Mouse (Mus musculus) urinary bladder, postnatal 25 days (tissue): ENCODE results near the gene Tmem199.
"Not testable (repeated sequence)": the region's sequence is repeated elsewhere in the genome, so short reads cannot be mapped to it uniquely, and the experiment has no call there.

ENCODE experiments used
- DNase-seq: peaks from one replicate; pipeline ENCODE4 v3.0.0; 2022; ENCODE audit warnings: low spot score

Tmem199 gene

GRCm38 (mm10) chr11:78512025-78512957 lies at the start of gene Tmem199, which contains the start of gene Poldip2:
Tmem199 (minus strand) TSS chr11:78512172.
Poldip2 (plus strand) TSS chr11:78512193.
- peak; percentile 84 for DNase-seq

- DNase-seq = peak; percentile 50
Observed at GRCm38 (mm10) chr11:78560447-78560846, 48.5 kb upstream of the Tmem199 start.

DNA sequence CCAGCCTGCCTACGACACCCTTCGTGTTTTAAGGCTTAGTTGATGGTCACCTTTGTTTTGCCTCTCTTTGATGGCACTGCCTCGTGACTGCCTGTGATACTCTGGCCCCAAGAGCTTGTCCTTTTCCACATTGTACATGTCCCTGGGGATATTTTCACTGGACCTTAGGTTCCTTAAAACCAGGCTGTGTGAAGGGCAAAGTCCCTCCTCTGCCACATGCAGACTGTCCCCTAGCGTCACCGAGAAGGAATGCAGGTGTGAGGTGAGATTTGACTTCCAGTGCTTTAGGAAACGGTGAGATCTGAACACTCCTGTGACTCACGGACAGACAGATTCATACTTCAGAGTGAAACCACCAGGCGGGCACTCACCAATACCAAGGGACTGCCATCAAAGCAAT lies 45.3 kb upstream of the Tmem199 start:
- no peak for DNase-seq

- DNase-seq = no peak
Observed at GRCm38 (mm10) chr11:78556070-78556469, 44.1 kb upstream of the Tmem199 start.

DNA sequence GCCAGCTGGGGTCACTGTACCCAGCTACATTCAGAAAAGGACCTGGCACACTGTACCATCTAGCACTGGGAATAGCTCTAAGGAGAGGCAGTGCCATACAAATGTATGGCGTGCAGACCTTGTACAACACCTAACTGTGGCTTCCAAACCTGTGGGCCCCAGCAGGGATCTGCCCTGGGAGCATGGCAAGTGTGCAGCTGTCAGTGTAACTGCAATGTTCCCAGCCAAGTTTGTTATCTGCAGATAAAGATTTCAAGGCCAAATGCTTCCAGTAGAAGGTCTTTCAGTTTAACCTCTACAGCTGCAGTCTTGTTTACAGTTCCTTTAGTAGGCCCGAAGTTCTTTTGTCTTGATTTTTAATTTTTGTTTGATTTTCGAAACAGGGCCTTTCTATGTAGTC lies 43.7 kb upstream of the Tmem199 start:
- DNase-seq = no peak

GRCm38 (mm10) chr11:78551059-78551398 lies 39.1 kb upstream of the Tmem199 start:
- no peak for DNase-seq

GRCm38 (mm10) chr11:78550168-78551058 lies 38.4 kb upstream of the Tmem199 start, which contains the start of gene Tmem97:
Tmem97 (minus strand) TSS chr11:78550777.
- DNase-seq = peak; percentile 87

DNA sequence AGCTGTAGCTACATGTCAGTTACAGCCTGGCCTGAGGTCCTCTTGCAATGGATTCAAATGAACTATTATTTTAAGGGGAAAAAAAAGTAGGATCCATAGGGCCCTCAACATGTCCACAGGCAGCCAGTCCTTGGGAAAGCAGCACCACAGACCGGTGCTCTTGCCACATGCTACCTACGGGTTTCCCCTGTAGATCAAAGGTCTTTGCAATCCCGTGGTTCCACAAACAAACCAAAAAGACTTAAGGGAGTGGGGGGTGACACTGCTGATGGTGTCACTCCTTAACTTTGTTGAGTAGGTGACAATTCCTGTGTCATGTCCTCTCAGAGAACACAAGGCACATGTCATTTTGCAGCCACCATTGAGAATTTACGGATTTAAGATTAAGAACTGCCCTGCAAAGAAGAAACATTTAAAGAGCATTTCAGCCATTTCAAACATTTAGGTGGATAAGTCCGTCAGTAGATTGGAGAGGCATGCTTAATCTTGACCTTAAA lies 37.6 kb upstream of the Tmem199 start:
- DNase-seq = no peak

DNA sequence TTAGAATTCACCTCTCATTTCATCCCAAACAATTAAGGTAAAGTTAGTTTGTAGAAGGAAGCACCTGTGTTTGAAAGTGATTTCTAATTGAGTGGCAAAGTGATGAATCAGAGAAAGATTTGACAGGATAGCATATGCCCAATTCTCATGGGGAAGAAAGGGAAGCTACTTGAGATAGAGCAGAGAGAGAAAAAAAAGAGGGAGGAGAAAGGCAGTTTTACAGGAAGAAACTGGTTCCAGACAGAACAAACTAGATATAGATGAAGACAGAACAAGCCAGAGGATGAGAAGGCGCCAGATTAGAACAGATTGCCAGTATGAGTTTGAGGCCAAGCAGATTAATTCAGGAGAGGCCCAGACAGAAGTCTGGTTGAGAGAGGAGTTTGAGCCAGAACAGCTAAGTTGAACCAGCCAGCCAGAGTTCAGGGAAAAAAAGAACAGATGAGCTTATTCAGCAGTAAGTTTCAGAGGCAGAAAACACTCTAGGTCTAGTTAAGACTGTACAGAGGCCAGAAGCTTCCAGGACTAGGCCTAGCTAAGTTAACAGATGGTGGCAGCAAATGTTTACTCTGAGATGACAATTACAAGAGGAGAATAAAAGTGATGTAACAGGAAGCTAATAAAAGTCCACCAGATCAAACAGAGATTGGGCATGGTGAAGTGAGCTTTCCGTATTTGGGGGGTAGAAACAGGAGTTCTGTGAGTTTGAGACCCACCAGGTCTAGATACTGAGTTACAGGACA lies 35.9 kb upstream of the Tmem199 start:
- no peak for DNase-seq

GRCm38 (mm10) chr11:78545181-78545580 lies 33.2 kb upstream of the Tmem199 start:
- DNase-seq = no peak

DNA sequence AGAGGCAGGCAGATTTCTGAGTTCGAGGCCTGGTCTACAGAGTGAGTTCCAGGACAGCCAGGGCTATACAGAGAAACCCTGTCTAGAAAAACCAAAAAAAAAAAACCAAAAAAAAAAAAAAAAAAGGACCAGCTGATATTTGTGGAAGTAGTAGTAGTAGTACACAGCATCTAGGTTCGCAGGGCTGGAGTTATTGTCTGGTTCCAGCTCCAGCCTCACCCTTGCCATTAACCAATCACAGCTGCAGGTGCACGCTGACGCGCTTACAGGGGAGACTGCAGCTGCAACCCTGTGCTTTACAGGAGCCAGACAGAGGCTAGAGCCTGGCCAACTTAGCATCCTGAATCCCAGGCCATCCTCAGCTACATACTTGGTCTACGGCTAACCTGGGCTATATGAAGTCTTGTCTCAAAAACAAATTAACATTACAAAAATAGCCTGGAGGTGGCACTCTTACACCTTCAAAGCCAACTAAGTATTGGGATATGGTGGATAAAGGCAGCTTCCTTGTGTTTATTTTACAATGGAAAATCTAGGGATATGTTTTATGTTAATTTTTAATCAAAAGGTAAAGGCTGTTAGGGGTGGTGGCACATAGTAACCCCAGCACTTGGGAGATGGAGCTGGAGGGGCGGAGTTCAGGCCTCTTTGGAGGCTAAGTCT lies 32.6 kb upstream of the Tmem199 start:
- DNase-seq = no peak

DNA sequence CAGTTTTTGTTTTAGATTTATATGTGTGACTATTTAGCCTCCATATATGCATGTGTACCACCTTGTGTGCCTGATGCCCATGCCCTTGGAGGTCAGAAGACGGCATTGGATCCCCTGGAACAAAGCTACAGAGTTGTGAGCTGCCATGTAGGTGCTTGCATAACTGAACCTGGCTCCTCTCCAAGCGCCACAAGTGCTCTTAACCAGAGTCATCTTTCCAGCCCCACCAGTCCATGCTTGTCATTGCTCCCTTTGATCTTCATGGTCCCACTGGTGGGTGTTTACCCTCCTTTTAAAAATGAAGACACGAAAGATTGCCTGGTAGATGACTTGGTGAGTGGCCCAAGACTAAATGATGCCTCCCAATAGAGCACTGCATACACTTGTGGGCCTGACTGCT lies 28.4 kb upstream of the Tmem199 start:
- DNase-seq = no peak

GRCm38 (mm10) chr11:78536690-78537084 lies 24.7 kb upstream of the Tmem199 start:
- DNase-seq = no peak

DNA sequence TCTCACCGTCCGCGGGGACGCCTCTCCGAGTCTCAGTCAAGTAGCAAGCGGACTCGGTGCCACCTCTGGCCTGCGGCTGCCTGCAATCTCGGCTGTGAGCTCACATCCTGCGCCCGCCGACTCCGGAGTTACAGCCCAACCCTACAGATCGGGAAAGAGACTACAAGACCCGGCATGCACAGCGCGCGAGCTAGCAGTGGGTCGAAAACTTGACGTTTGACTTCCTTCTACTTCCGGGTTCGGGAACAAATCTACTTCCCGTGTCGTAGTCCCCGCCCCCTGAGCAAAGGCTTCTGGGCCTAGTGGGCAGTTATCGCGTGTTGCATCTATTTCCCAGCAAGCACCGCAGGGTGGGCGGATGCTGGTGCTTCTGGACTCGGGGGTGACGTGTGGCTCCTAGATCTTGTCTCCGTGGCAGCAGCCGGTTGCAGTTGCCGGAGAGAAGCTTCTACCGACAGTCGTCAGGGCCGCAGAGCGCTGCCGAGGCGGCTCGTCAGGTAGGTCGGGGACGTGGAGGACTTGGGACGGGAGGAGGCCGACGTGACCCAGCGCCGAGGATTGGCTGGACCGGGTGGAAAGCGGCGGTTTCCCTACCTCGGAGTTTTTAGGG lies 24.2 kb upstream of the Tmem199 start, which contains the start of the genes Tnfaip1 and Ift20:
Gene Tnfaip1 (minus strand): TSS at position 253 of the 610 bp plus-strand sequence.
Gene Ift20 (plus strand): TSS at position 282 of the 610 bp plus-strand sequence.
- peak; percentile 91 for DNase-seq

DNA sequence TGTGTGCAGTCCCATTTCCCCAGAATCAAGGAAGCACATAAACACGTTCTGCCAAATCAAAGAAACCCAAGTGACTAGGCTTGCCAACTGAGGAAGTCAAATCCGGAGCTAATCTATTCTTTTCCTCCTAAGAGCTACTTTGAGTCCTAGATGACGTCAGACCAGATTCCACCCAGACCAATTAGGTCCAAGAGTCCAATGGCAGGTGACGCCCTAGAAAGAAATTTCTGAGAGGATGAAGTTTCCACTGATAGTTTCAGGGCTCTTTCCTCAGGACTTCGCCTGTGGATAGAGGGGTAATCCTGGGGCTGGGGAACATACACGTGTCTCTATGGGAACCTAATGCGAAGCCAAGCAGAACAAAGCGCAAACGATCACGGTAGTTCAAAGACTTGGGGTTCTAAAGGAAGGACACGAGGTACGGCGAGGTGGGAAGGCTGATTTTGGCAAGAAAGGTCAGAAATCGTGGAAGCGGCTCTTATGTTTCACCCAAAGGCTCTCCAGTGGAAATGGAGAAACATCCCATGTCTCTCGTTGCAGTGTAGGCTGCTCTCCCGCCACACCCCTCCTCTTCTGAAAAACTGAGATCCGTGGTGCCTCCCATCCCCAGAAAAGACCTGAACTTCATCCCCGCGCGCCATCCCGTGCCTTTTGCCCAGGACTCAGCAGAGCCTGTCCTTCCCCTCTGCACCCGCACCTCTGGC lies 23.6 kb upstream of the Tmem199 start:
- DNase-seq = peak; percentile 30

- no peak for DNase-seq
Observed at GRCm38 (mm10) chr11:78534516-78534915, 22.5 kb upstream of the Tmem199 start.

DNA sequence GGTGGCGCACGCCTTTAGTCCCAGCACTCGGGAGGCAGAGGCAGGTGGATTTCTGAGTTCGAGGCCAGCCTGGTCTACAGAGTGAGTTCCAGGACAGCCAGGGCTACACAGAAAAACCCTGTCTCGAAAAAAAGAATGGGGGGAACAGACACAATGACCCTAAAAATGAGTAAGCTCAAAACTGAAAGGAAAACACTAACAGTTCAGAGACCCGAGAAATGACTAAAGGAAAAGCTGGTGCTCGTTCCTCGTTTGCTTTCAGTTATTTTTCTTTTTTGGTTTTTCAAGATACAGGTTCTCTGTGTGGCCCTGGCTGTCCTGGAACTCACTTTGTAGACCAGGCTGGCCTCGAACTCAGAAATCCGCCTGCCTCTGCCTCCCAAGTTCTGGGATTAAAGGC lies 19.5 kb upstream of the Tmem199 start:
- not testable (repeated sequence) for DNase-seq

DNA sequence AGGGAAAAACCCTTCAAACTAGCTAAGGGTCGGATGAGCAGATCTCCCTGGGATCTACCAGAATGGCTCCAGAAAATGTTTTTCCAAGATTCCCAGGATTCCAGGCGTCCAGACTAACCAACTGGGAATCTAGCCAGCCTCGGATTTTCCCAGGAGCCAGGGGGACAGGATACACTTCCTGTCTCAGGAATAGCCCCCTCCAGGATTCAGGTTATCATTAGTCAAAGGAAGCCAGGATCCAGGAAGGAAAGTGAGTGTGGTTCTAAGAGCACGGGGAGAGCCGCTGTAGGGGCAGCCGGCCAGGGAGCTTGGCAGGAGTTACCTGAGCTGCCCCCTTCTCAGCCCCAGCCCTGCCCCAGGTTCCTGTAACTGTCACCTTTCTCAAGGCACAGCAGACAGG lies 19.1 kb upstream of the Tmem199 start:
- DNase-seq = no peak

DNA sequence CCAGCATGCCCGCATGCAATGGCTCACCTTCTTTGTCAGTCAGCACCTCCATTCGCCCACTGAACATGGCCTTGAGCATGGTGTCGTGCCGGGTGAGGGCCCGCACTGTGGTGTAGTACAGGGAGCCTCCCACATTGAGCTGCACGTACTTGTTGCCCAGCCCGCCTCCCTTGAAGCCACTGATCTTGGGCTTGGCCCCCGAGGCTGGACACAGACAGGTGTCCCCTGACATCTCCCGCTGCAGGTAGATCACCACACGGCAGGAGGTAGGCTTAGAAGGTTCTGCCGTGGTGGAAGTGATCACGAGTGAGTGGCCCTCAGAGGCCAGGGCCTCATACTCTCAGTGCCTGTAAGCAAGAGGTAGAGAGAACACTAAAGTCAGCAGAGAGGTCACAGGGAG lies 18.0 kb upstream of the Tmem199 start:
- no peak for DNase-seq

DNA sequence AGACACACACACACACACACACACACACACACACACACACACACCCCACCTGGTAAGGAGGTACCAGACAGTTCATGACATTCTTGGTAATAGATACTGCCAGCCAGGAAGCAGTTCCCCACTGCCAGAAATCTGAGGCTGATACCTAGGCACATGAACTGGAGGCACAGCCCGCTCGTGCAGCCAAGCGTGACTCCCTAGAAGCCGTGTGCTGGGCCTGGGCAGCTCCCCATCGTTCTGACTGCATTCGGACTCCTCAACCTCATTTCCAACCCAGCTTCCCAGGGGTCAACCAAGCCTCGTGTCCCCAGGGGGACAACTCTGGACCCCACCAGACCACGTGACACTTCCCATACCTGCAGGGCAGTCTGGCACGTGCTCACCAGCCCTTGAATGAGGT lies 16.7 kb upstream of the Tmem199 start:
- no peak for DNase-seq
